Mouse (Mus musculus): ENCODE data around the gene Trim80.
A peak's percentile ranks its signal among the peaks of the same experiment; 100 is the strongest.

The Trim80 gene

DNA sequence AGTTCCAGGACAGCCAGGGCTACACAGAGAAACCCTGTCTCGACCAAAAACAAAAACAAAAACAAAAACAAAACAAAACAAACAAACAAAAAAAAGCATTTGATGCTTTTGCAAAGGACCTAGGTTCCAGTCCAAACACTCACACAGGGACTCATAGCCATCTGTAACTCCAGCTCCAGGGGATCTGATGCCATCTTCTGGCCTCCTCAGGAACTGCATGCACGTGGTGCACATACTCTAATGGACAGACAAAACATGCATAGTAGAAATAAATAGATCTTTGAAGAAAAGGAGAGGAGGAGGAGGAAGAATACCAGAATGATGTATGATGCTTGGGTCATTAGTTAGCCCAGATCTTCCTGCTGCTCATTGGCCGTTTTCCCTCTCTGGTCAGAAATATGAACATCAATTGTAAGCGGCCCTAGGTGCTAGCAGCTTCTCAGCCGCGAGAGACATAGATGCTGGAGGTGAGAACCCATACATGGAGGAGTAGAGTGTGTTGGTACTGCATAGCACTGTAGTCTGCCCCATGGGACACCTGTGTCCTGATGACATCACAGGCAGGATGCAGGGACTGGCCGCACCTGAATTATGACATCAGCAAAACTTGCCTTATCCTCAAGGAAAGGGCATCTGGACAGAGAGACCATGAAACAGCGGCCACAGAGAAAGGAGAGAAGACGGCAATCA is at the start of gene Trim80:
TSS of gene Trim80 (plus strand) at position 640 of the 690 bp plus-strand sequence.
- DNase-seq = no peak

DNA sequence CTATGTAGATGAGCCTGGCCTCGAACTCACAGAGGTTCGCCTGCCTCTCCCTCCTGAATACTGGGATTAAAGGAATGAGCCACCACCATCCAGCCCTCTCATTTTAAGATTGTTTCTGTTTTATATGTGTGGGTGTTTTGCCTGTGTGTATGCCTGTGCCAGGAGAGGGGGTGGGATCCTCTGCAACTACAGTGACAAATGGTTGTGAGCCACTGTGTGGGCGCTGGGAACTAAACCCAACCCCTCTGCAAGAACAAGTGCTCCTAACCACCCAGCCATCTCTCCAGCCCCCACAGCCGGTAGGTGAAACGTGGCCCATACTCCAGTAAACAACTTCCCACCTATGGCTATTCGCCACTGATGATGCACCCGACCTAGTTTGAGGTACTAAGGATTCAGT is 49.0 kb upstream of the Trim80 start:
- no peak for DNase-seq

DNA sequence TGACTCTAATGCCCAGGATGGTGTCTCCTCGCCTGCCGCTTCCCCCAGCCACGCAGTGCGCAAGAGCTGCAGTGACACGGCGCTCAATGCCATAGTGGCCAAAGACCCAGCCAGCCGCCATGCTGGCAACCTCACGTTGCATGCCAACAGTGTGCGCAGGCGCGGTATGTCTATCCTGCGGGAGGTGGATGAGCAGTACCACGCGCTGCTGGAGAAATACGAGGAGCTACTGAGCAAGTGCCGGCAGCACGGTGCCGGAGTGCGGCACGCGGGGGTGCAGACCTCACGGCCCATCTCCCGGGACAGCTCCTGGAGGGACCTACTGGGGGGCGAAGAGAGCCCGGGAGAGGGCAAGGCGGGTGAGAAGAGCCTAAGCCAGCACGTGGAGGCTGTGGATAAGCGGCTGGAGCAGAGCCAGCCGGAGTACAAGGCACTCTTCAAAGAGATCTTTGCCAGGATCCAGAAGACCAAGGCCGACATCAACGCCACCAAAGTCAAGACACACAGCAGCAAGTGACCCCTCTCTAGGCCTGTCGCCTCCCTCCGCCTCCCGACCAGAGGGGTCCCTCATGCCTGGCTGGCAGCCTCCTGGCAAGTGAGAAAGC is 46.5 kb upstream of the Trim80 start:
- peak; percentile 84 to 87 for DNase-seq

DNA sequence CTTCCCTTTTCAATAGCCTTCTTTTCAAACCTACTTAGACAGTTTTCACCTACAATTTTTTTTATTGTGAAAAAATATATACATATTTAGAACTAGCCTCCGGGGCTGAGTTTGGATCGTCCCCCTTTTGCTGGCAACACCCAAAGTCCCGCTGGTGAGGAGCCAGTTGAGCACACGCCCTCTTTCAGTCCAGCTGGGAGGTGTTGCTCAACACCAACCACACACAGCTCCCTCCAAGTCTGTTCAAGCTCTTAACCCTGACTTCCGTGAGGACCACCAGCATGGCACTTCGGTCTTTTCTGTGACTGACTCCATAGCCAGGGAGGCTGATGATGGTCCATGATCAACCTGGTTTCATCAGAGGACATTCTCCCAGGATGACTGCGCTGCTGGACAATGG is 42.3 kb upstream of the Trim80 start:
- no peak for DNase-seq

DNA sequence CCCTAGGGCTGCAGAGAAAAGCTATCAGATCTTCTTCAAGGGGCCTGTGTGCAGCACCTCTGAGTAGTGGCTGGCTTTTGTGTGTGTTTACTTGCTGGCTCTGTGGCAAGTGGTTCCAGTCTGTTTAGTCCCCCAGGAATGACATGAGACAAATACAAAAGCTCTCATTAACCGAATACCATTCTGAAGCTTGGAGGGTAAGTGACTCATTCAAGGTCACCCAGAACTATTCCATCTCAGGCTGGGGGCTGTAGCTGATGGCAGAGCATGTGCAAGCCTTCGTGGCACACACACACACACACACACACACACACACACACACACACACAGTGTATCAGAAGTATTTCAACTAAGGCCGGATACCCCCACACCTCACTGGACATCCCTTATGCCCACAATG is 40.2 kb upstream of the Trim80 start:
- no peak for DNase-seq

DNA sequence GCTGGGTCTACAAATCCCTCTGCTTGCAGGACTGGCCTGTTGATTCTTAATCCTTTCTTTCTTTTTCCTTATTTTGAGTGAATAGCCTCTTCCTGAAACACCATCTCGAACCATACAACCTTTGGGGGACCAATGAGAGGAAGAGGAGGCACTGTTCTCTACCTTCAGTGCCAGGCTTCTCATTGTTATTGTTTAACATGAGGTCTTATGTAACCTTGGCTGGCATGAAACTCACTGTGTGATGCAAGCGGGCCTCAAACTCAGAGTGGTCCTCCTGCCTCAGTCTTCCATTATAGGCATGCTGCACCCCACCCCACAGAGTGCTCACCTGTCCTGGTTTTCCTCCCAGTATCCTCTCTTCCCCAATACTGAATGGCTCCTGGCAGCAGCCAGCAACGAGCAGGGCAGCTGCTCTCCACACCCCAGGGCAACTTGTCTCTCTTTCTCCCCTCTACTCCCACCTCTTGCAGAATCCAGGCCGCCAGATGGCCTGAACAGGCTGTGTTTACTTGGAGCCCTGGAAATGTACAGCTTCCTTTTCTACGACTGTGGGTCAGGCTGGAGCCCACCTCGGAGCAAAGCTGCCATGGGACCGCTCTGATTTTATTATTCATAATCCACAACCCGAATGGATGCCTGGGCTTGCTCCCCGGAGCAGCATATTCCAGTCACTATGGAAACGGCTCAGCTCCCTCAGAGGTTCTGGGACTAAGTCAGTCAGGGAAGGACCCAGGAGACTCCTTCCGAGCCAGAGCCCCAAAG is 39.5 kb upstream of the Trim80 start:
- peak; percentile 80 to 84 for DNase-seq

DNA sequence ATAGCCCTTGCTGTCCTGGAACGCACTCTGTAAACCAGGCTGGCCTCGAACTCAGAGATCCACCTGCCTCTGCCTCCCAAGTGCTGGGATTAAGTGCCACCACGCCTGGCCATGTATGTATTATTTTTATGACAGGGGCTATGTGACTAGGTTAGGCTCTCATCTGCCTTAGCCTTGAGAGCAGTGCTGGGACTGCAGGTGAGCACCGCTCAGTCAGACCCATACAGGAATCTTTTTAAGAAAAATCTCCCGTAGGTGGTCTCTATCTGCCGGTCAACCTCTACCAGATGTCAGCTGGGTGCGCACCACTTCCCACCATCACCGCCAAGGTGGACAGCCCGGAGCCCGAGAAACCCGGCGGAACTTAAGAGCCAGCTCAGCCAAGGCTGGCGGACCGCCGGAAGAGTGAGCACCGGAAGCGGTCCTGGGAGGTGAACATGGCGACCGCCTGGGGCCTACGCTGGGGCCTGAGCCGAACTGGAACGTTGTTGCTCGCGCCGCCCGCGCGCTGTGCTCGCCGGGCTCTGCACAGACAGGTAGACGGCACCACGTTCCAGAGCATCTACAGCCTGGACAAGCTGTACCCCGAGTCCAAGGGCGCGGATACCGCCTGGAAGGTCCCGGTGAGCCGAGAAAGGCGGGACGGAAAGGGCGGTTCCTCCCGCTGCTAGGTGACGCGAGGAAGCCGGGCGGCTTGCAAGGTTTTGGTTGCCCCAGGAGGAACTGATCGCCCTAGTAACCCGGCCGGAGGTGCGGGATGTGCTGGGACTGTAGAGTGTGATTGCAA is 36.8 kb upstream of the Trim80 start, which contains the start of gene Mrpl58:
TSS of gene Mrpl58 (plus strand) at position 415 of the 787 bp plus-strand sequence.
- peak; percentile 93 to 94 for DNase-seq

DNA sequence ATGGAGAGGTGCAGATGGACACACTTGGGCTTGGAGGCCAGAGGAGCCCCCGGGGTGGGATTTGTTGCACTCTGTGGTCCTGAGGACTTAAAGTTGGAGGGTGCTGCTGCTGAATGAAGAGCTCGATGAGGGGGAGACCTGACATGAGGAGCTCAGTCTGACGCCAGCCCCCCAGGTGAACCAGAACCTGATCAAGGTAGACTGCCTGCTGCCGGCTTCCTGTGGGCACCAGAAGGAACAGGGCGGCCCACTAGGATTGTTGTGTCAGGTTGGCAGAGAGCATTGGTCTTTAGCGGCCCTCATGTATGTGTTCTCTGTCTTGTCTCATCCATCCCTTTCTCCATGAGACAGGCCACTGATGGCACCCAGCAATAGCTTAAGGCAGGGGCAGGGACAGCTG is 34.6 kb upstream of the Trim80 start:
- no peak for DNase-seq

DNA sequence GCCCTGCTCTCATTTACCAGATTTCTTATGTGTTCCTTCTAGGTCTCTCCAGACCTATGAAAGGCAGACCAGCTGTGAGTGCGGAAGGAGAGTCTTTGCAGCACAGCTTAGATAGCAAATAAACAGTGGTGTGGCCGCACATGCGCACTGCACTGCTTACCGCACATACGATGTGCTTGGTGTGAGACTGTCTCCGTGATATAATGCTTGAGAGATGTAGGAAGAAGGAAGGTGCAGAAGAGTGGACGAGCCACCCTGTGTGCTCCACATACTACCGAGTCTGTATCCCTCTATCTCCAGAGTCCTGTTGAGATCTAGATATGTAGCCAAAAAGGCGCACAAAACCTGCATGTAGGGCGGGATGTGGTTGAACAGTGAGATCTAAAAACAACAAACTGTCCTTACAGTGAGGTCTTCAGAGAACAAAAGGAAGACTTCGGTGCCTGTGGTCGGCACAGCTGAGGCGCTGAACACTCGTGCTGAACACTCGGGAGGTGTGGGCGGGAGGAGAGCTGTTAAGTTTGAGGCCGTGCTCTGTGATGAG is 33.4 kb upstream of the Trim80 start:
- DNase-seq = no peak

DNA sequence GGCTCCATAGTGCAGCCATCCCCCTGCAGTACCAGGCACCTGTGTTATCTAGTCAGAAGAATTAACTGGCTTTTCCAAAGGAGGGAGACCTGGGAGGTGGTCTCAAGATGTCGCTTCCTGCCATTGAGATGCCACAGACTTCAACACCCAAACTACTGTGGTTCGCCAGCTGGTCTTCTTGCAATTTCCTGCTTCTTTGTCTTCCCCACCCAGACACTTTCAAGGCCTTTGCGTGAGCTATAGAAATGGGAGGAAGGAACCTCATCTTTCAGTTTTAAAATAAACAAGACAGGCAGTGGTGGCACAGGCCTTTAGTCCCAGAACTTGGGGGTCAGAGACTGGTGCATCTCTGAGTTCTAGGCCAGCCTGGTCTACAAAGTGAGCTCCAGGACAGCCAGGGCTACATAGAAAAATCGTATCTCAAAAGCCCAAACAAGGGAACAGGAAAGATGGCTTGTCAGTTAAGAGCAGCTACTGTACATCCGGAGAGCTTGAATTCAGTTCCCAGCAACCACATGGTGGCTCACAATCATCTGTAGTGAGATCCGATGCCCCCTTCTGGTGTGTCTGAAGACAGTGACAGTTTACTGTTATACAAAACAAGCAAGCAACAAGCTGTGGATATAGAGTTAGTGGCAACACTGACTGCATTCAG is 32.0 kb upstream of the Trim80 start:
- no peak for DNase-seq

DNA sequence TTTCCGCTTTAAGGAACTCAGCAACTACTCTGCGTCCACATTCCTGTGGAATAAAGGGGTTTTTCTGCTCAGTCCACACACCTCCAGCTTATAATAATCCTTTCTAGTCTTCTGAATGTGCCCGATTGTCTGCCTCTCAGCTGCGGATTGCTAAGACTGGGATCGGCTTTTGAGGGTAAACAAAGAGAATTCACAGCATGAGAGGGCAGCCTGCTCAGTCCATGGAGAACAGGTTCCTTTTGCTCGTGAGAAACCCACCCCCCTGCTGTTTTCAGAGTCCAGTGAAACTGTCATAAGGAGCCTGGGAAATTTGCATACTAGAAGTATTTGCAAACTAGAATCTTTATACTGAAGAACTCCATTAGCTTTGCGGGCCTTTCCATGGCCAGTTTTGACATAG is 30.8 kb upstream of the Trim80 start:
- no peak for DNase-seq

DNA sequence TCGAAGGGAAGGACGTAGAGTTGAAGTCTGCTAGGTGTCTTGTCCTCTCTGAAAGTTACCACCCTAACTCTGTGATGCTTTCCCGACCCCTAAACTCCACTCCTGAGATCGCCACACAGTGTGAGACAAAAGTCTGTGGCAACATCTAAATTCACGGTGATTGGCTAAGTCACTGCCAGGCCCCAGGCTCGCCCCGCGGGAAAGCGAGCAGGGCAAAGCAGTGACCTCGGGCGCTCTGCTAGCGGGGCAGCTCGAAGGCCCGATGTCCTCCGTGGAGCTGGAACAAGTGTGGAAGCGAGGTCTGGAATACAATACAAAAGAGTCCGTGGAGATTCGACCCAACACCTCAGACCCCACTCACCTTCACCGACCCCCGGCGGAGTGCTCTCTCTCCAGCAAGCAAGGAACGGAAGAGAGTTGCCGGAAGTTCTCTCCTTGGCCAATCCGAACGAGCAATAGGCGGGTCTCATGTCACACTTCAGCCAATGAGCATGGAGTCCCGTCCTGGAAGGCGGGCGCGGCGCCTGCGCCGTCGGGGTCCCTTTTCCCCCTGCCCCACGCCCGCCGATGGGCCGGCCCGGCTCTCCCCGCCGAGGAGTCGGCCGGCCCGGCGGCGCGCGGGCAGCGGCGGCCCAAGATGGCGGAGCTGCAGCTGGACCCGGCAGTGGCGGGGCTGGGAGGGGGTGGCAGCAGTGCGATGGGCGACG is 20.7 kb upstream of the Trim80 start, which contains the start of the genes Atp5h and Kctd2:
TSS of gene Atp5h (minus strand) at position 432 of the 707 bp plus-strand sequence.
TSS of gene Kctd2 (plus strand) at position 598 of the 707 bp plus-strand sequence.
- peak; percentile 96 to 97 for DNase-seq

DNA sequence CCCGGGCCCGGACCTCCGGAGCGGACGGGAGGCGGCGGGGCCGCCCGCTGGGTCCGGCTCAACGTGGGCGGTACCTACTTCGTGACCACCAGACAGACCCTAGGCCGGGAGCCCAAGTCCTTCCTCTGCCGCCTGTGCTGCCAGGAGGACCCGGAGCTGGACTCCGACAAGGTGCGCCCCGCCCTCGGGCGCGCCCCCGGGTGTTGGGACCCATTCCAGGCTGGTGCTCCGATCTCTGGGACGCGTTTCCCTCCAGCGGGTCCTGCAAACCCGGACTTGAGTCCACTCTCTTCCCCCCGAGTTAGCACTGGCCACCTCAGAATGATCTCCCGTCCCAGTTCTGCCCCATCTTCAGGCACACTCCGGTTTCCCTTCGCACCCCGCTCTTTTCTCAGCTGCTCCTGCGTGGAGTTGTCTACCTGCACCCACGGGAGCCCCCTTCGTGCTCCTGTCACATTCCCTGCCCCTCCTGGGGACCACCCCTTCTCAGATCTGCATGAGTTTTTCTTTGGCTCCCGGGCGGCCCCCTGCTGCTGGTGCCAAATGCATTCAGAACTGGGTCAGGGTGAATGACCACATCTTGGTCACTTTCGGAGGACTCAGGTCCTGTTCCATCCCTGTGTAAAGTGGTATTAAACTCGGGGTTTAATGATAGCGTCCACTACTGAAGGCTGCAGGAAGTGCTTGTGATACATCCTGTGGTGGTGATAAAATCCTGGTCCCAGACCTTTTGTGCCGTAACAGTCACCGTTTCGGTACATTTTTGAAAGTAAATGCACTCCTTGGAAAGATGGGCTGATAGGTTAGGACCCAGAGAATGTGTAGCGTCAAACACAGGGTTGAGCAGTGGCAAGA is 19.8 kb upstream of the Trim80 start:
- DNase-seq = peak; percentile 74 to 82

DNA sequence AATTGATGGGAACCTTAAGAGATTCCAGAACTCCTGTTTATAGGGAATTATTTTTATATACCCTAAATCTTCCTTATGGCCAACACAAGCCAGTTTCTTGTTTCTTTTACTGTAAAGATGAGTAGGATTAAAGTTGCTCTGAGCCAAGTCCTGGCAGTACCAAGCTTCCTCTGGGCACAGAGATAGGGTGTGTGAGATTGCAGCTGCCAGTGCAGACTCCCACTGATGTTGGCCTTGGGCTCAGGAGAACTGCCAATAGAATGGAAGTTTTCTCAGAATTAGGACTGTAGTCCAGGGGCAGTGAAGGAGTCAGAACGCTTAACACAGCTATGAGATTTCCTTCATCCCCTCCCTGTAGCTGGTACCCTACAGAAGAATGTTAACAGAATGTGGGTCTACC is 19.0 kb upstream of the Trim80 start:
- DNase-seq = no peak

DNA sequence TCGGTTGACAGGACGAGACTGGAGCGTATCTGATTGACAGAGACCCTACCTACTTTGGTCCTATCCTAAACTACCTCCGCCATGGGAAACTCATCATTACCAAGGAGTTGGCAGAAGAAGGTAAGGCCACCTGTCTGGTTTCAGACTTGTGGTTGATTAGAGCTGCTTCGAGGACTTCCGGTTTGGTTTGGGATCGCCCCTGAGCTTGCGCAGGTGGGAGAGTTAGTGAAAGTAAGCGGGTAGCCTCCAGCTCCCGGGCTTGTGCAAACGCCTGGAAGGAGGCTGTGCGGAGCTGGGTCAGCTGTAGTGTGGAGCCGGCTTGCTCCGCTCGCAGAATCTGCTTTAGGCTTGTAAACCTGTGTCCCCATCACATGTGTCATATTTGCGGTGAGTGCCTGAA is 18.4 kb upstream of the Trim80 start:
- peak; percentile 30 to 41 for DNase-seq

DNA sequence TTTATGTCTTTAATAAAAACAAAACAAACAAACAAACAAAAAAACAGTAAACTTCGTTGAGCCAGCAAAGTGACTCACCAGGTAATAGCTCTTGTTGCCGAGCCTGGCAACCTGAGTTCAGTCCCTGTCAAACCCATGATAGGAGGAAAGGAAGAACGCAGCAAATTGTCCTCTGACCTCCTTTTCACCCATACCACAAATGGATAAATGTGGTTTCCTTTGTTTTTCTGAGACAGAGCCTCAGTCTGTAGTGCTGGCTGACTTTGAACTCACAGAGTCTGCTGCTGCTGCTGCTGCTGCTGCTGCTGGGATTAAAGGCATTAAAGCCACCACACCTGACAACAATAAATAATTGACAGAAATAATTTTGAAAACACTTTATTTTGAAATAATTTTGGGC is 17.3 kb upstream of the Trim80 start:
- DNase-seq = no peak

DNA sequence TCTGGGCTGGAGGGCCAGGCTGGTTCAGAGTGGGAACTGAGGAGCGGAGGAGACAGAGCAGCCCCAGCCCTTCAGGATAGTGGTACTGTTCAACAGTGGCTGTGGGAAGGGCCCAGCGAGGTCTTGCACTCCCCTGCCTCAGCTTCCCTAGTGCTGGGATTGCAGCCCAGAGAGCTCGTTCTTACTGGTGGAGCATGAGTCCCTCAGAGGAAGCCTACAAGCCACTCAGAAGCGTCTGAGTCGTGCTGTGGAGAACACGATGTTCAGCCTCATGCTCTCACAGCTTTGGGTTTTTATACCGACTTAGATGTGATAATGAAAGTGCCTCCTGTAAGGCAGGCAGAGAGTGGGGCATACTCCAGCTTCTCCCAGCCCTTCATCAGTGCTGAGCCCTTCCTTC is 15.7 kb upstream of the Trim80 start:
- DNase-seq = no peak

DNA sequence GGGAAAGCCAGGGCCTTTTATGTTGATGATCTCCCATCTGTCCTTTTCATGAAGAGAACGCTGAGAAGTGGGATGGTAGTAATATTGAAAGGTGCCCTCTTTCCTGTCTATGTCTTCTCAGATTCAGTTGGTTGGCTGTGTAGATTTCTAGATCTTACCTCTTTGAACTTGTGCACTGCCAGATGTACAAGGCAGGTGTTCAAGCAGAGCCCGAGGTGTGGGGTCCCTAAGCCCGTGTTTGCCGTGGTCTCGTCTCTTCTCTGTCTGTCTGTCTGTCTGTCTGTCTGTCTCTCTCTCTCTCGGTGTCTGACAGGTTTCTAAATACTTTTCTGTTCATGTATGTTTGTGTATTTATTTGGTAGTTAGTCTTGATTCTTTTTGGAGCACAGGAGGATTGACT is 14.7 kb upstream of the Trim80 start:
- DNase-seq = no peak

DNA sequence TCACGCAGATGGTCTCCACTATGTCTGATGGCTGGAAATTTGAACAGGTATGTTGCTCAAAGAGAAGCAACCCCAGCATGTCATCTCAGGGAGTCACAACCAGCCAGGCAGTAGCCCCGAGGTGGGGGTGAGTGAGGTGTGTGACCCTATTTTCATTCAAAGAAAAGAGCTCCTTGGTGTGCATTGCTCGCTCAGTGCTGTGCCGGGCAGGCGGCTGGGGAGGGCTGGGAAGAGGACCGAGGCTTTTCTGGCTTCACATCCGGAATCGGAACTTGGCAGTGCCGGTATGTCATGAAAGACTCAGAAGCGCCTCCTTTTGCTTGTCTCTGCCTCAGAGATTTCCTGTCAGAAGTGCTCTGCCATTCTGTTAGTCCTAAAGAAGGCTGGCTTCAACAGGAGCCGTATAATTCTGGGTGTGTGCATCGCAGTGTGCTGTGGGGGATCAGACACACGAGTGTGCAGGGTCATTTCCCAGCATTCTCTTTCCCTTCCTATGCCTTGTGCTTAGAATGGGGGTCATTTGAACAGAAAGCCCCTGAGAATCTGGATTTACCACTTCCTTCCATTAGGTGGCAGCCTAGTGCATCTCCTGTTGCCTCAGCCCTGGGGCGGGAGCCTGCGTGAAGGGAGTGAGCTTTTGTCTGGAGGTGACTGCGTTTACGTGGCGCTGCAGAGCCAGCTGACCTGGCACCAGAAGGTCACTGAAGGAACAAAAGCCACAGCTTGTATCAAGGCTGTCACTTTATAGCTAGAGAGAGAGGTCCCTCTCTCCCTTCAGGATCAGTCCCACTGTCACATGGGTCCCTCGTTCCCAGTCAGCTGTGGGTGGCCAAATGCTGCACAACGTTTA is 12.6 kb upstream of the Trim80 start:
- DNase-seq = peak; percentile 77 to 85

Data from cerebellum, postnatal 25 days (tissue).